Mouse (Mus musculus): ENCODE measurements around the gene Slc29a4. TPM values are rescaled to one million over a fixed set of nuclear protein-coding genes. Genes with fewer than 3 reads are reported as not detected.

Slc29a4 gene
- polyA plus RNA-seq, 2 experiments, result 0.04 TPM

- Histone ChIP-seq H3K4me3 (ENCODE audit: insufficient read depth in 1 of 2, low read depth in 2 of 2, low read length in 2 of 2) (no peak overlapping the region), H3K4me1 (replicated peaks; ENCODE audit: control insufficient read depth in 2 of 2, insufficient read depth in 2 of 2, low read length in 1 of 2) (peaks cover 0 to 3% of the 10 kb centered on the region in 2 experiments; a peak in 1 of 4 replicates), H3K27ac (no peak overlapping the region), H3K9me3 (ENCODE audit: control insufficient read depth, low read length) (no peaks in the 10 kb centered on the region), H3K9ac (replicated peaks) (no peak overlapping the region), H3K4me2 (ENCODE audit: low read depth) (no peak overlapping the region), H3K27me3 (ENCODE audit: control insufficient read depth, insufficient read depth, low read length) (no peaks in the 10 kb centered on the region), H3K36me3 (replicated peaks; ENCODE audit: control insufficient read depth, insufficient read depth, low read depth) (peaks cover 3% of the 10 kb centered on the region)
- ATAC-seq (ENCODE audit: insufficient read depth) (no peak), DNase-seq (ENCODE audit: low read depth in 3 of 3, low spot score in 3 of 3) (no peak)
- TF ChIP-seq EP300 (IDR thresholded peaks at IDR 0.05; ENCODE audit: low read depth) (no peak), CTCF (IDR thresholded peaks at IDR 0.05; ENCODE audit: low read depth) (no peak)
- 86% methylated on average over 15 of the region's 15 CpGs for WGBS (ENCODE audit: insufficient replicate concordance)
These were observed 72.6 kb downstream of the Slc29a4 start for GRCm38 (mm10) chr5:142764889-142765288.

GRCm38 (mm10) chr5:142766708-142767107, 74.4 kb downstream of the Slc29a4 start:
- Histone ChIP-seq H3K9me3 (ENCODE audit: control insufficient read depth, low read length) (no peaks in the 10 kb centered on the region), H3K4me1 (replicated peaks; ENCODE audit: control insufficient read depth in 2 of 2, insufficient read depth in 2 of 2, low read length in 1 of 2) (peaks cover 0 to 3% of the 10 kb centered on the region in 2 experiments; a peak in 1 of 4 replicates), H3K36me3 (replicated peaks; ENCODE audit: control insufficient read depth, insufficient read depth, low read depth) (peaks cover 8% of the 10 kb centered on the region)

GRCm38 (mm10) chr5:142767937-142768336, 75.6 kb downstream of the Slc29a4 start:
- DNase-seq (ENCODE audit: low read depth in 3 of 3, low spot score in 3 of 3) (peak; percentile 31 to 41 (median 35)), ATAC-seq (ENCODE audit: insufficient read depth) (no peak; the same call in 1 of the 2 replicates)
- no peak overlapping the region for H3K4me2 ChIP-seq (ENCODE audit: low read depth)
- peaks cover 0 to 5% of the 10 kb centered on the region in 2 experiments; a peak in 1 of 4 replicates for H3K4me1 ChIP-seq (replicated peaks; ENCODE audit: control insufficient read depth in 2 of 2, insufficient read depth in 2 of 2, low read length in 1 of 2)
- no peak overlapping the region for H3K27ac ChIP-seq
- H3K9me3 ChIP-seq (ENCODE audit: control insufficient read depth, low read length), result no peaks in the 10 kb centered on the region
- TF ChIP-seq CTCF (IDR thresholded peaks at IDR 0.05; ENCODE audit: low read depth) (peak; percentile 73), EP300 (IDR thresholded peaks at IDR 0.05; ENCODE audit: low read depth) (no peak)
- H3K27me3 ChIP-seq (ENCODE audit: control insufficient read depth, insufficient read depth, low read length), result no peaks in the 10 kb centered on the region
- no peak overlapping the region for H3K9ac ChIP-seq (replicated peaks)
- 33% methylated on average over 7 of the region's 7 CpGs for WGBS (ENCODE audit: insufficient replicate concordance)
- H3K4me3 ChIP-seq (ENCODE audit: insufficient read depth in 1 of 2, low read depth in 2 of 2, low read length in 2 of 2), result no peak overlapping the region
- H3K36me3 ChIP-seq (replicated peaks; ENCODE audit: control insufficient read depth, insufficient read depth, low read depth), result peaks cover 8% of the 10 kb centered on the region

More at GRCm38 (mm10) chr5:142766708-142767107, 74.4 kb downstream of the Slc29a4 start:
- Histone ChIP-seq H3K27ac (no peak overlapping the region), H3K27me3 (ENCODE audit: control insufficient read depth, insufficient read depth, low read length) (no peaks in the 10 kb centered on the region), H3K4me3 (ENCODE audit: insufficient read depth in 1 of 2, low read depth in 2 of 2, low read length in 2 of 2) (no peak overlapping the region), H3K4me2 (ENCODE audit: low read depth) (no peak overlapping the region), H3K9ac (replicated peaks) (no peak overlapping the region)
- 71% methylated on average over 3 of the region's 3 CpGs for WGBS (ENCODE audit: insufficient replicate concordance)
- no peak for DNase-seq (ENCODE audit: low read depth in 3 of 3, low spot score in 3 of 3)
- TF ChIP-seq CTCF (IDR thresholded peaks at IDR 0.05; ENCODE audit: low read depth) (no peak), EP300 (IDR thresholded peaks at IDR 0.05; ENCODE audit: low read depth) (no peak)
- no peak for ATAC-seq (ENCODE audit: insufficient read depth)

GRCm38 (mm10) chr5:142768352-142769267, 76.3 kb downstream of the Slc29a4 start:
- Histone ChIP-seq H3K4me2 (ENCODE audit: low read depth) (no peak overlapping the region), H3K4me3 (ENCODE audit: insufficient read depth in 1 of 2, low read depth in 2 of 2, low read length in 2 of 2) (no peak overlapping the region), H3K9me3 (ENCODE audit: control insufficient read depth, low read length) (no peaks in the 10 kb centered on the region), H3K27ac (no peak overlapping the region), H3K27me3 (ENCODE audit: control insufficient read depth, insufficient read depth, low read length) (no peaks in the 10 kb centered on the region), H3K4me1 (replicated peaks; ENCODE audit: control insufficient read depth in 2 of 2, insufficient read depth in 2 of 2, low read length in 1 of 2) (peaks cover 0 to 5% of the 10 kb centered on the region in 2 experiments; a peak in 1 of 4 replicates), H3K9ac (replicated peaks) (no peak overlapping the region), H3K36me3 (replicated peaks; ENCODE audit: control insufficient read depth, insufficient read depth, low read depth) (peaks cover 9% of the 10 kb centered on the region)
- WGBS (ENCODE audit: insufficient replicate concordance), result 65% methylated on average over 10 of the region's 10 CpGs
- DNase-seq (ENCODE audit: low read depth in 3 of 3, low spot score in 3 of 3), result no peak
- no peak for TF ChIP-seq EP300 (IDR thresholded peaks at IDR 0.05; ENCODE audit: low read depth)
- no peak for TF ChIP-seq CTCF (IDR thresholded peaks at IDR 0.05; ENCODE audit: low read depth)
- ATAC-seq (ENCODE audit: insufficient read depth), result no peak

GRCm38 (mm10) chr5:142769641-142770040, 77.3 kb downstream of the Slc29a4 start:
- TF ChIP-seq EP300 (IDR thresholded peaks at IDR 0.05; ENCODE audit: low read depth) (no peak), CTCF (IDR thresholded peaks at IDR 0.05; ENCODE audit: low read depth) (no peak)
- Histone ChIP-seq H3K4me1 (replicated peaks; ENCODE audit: control insufficient read depth in 2 of 2, insufficient read depth in 2 of 2, low read length in 1 of 2) (peaks cover 0 to 5% of the 10 kb centered on the region in 2 experiments; a peak in 1 of 4 replicates), H3K36me3 (replicated peaks; ENCODE audit: control insufficient read depth, insufficient read depth, low read depth) (peaks cover 10% of the 10 kb centered on the region), H3K27ac (no peak overlapping the region), H3K9ac (replicated peaks) (no peak overlapping the region), H3K27me3 (ENCODE audit: control insufficient read depth, insufficient read depth, low read length) (no peaks in the 10 kb centered on the region), H3K4me3 (ENCODE audit: insufficient read depth in 1 of 2, low read depth in 2 of 2, low read length in 2 of 2) (no peak overlapping the region), H3K9me3 (ENCODE audit: control insufficient read depth, low read length) (no peaks in the 10 kb centered on the region), H3K4me2 (ENCODE audit: low read depth) (no peak overlapping the region)
- no peak for DNase-seq (ENCODE audit: low read depth in 3 of 3, low spot score in 3 of 3)
- WGBS (ENCODE audit: insufficient replicate concordance), result 74% methylated on average over 5 of the region's 5 CpGs
- no peak for ATAC-seq (ENCODE audit: insufficient read depth)
